Mouse (Mus musculus) MEL (cell line): Measurements from ENCODE around the gene Gm5901. TPM values are rescaled to one million over a fixed set of nuclear protein-coding genes. Genes with fewer than 3 reads are reported as not detected.

Experiments used
- DNase-seq: peaks from one replicate; pipeline ENCODE4 v3.0.0; 2011; ENCODE audit warnings: low read depth, low spot score
- H3K27ac ChIP-seq: 2 replicates; pipeline ENCODE4 v1.5.1; 2012; ENCODE audit warnings: low read depth, mild to moderate bottlenecking, control low read depth, low read length, moderate library complexity; ENCODE audit not compliant: control insufficient read depth
- H3K27me3 ChIP-seq, 2 experiments: fragments of 150-350 bp in 1 of 2; sonication (generic) in 1 of 2; 2 replicates each; pipeline ENCODE4 v1.6.1; 2012; ENCODE audit warnings: low read length in 2 of 2, mild to moderate bottlenecking in 2 of 2, improper control_type of control experiment in 1 of 2, moderate library complexity in 1 of 2; ENCODE audit not compliant: insufficient read depth in 2 of 2, control insufficient read depth in 1 of 2
- H3K36me3 ChIP-seq, 2 experiments: 2 replicates each; pipeline ENCODE4 v1.6.1; 2012 to 2014; ENCODE audit warnings: low read length in 2 of 2, improper control_type of control experiment in 1 of 2, inconsistent platforms in 1 of 2, mild to moderate bottlenecking in 1 of 2; ENCODE audit not compliant: insufficient read depth in 2 of 2, control insufficient read depth in 1 of 2
- H3K4me1 ChIP-seq, 2 experiments: fragments of 150-350 bp in 1 of 2; sonication (generic) in 1 of 2; 2 replicates each; pipeline ENCODE4 v1.6.1; 2012; ENCODE audit warnings: low read length in 2 of 2, improper control_type of control experiment in 1 of 2, mild to moderate bottlenecking in 1 of 2; ENCODE audit not compliant: insufficient read depth in 2 of 2, control insufficient read depth in 1 of 2
- H3K4me3 ChIP-seq, 2 experiments: fragments of 150-350 bp in 1 of 2; sonication (generic) in 1 of 2; 2 replicates each; pipeline ENCODE4 v1.5.1; 2012; ENCODE audit warnings: low read depth in 2 of 2, low read length in 2 of 2, mild to moderate bottlenecking in 2 of 2, moderate library complexity in 2 of 2, control low read depth in 1 of 2, improper control_type of control experiment in 1 of 2; ENCODE audit not compliant: control insufficient read depth in 1 of 2, insufficient read depth in 1 of 2
- H3K79me2 ChIP-seq: 2 replicates; pipeline ENCODE4 v1.6.1; 2012; ENCODE audit warnings: mild to moderate bottlenecking, low read length, moderate library complexity; ENCODE audit not compliant: control insufficient read depth, poor library complexity, insufficient read depth
- H3K9ac ChIP-seq: 2 replicates; pipeline ENCODE4 v1.6.1; 2012; ENCODE audit warnings: low read depth, mild to moderate bottlenecking, control low read depth, low read length, moderate library complexity; ENCODE audit not compliant: control insufficient read depth, poor library complexity, severe bottlenecking
- H3K9me3 ChIP-seq: fragments of 150-350 bp; sonication (generic); replicated peaks from 2 replicates; pipeline ENCODE4 v1.6.1; 2012; ENCODE audit warnings: mild to moderate bottlenecking, low read length, improper control_type of control experiment, moderate library complexity; ENCODE audit not compliant: insufficient read depth
- CTCF ChIP-seq, 3 experiments: IDR thresholded peaks in 2 of 3; conservative IDR thresholded peaks in 1 of 3; 2 replicates each; pipeline ENCODE4 v1.5.1; 2011 to 2012; ENCODE audit warnings: low read length in 3 of 3, low read depth in 2 of 3, mild to moderate bottlenecking in 2 of 3, improper control_type of control experiment in 1 of 3, inconsistent platforms in 1 of 3, mixed read lengths in 1 of 3, moderate library complexity in 1 of 3; ENCODE audit not compliant: control insufficient read depth in 1 of 3, insufficient read depth in 1 of 3, poor library complexity in 1 of 3, severe bottlenecking in 1 of 3
- ELF1 ChIP-seq: IDR thresholded peaks from 2 replicates; pipeline ENCODE4 v1.6.1; 2014; ENCODE audit warnings: low read depth, mild to moderate bottlenecking, inconsistent platforms, low read length, improper control_type of control experiment, moderate library complexity
- EP300 ChIP-seq, 2 experiments: IDR thresholded peaks; 2 replicates each; pipeline ENCODE4 v1.6.1; 2011; ENCODE audit warnings: improper control_type of control experiment in 2 of 2, low read length in 2 of 2, low read depth in 1 of 2, mild to moderate bottlenecking in 1 of 2
- ETS1 ChIP-seq: IDR thresholded peaks from 2 replicates; pipeline ENCODE4 v1.6.1; 2012; ENCODE audit warnings: low read depth, mild to moderate bottlenecking, inconsistent platforms, low read length, improper control_type of control experiment, moderate library complexity
- GABPA ChIP-seq: IDR thresholded peaks from 2 replicates; pipeline ENCODE4 v1.6.1; 2012; ENCODE audit warnings: low read depth, mild to moderate bottlenecking, inconsistent platforms, low read length, improper control_type of control experiment, moderate library complexity
- GATA1 ChIP-seq: IDR thresholded peaks from 2 replicates; pipeline ENCODE4 v1.6.1; 2011; ENCODE audit warnings: low read depth, low read length, improper control_type of control experiment
- HCFC1 ChIP-seq: IDR thresholded peaks from 2 replicates; pipeline ENCODE4 v1.6.1; 2012; ENCODE audit warnings: low read depth, mild to moderate bottlenecking, inconsistent platforms, low read length, improper control_type of control experiment, moderate library complexity
- JUND ChIP-seq: IDR thresholded peaks from 2 replicates; pipeline ENCODE4 v1.6.1; 2011; ENCODE audit warnings: low read depth, mild to moderate bottlenecking, improper control_type of control experiment, low read length
- KAT2A ChIP-seq: conservative IDR thresholded peaks from 2 replicates; pipeline ENCODE4 v1.6.1; 2012; ENCODE audit warnings: low read depth, low read length, improper control_type of control experiment, inconsistent platforms
- MAFK ChIP-seq: IDR thresholded peaks from 2 replicates; pipeline ENCODE4 v1.6.1; 2011; ENCODE audit warnings: low read depth, mild to moderate bottlenecking, low read length, improper control_type of control experiment, borderline replicate concordance
- MAX ChIP-seq: IDR thresholded peaks from 2 replicates; pipeline ENCODE4 v1.6.1; 2011; ENCODE audit warnings: low read length, improper control_type of control experiment
- MAZ ChIP-seq: IDR thresholded peaks from 2 replicates; pipeline ENCODE4 v1.6.1; 2012; ENCODE audit warnings: low read depth, mild to moderate bottlenecking, inconsistent platforms, low read length, improper control_type of control experiment
- MXI1 ChIP-seq: IDR thresholded peaks from 2 replicates; pipeline ENCODE4 v1.6.1; 2011; ENCODE audit warnings: mild to moderate bottlenecking, low read depth, low read length, improper control_type of control experiment
- MYC ChIP-seq: IDR thresholded peaks from 2 replicates; pipeline ENCODE4 v1.6.1; 2011; ENCODE audit warnings: low read depth, mild to moderate bottlenecking, low read length, improper control_type of control experiment, moderate library complexity
- NELFE ChIP-seq: IDR thresholded peaks from 2 replicates; pipeline ENCODE4 v1.6.1; 2011; ENCODE audit warnings: low read depth, low read length, improper control_type of control experiment
- NRF1 ChIP-seq: IDR thresholded peaks from 2 replicates; pipeline ENCODE4 v1.6.1; 2014; ENCODE audit warnings: low read depth, mild to moderate bottlenecking, inconsistent platforms, low read length, improper control_type of control experiment, moderate library complexity; ENCODE audit not compliant: poor library complexity, insufficient read depth, severe bottlenecking
- POLR2AphosphoS2 ChIP-seq: IDR thresholded peaks from 2 replicates; pipeline ENCODE4 v1.6.1; 2011; ENCODE audit warnings: low read length, improper control_type of control experiment
- POLR2AphosphoS5 ChIP-seq: IDR thresholded peaks from 2 replicates; pipeline ENCODE4 v1.6.1; 2012; ENCODE audit warnings: low read depth, borderline replicate concordance, mild to moderate bottlenecking, inconsistent platforms, low read length, moderate library complexity, mixed read lengths
- RAD21 ChIP-seq: IDR thresholded peaks from 2 replicates; pipeline ENCODE4 v1.6.1; 2011; ENCODE audit warnings: mild to moderate bottlenecking, low read depth, low read length, improper control_type of control experiment
- RCOR1 ChIP-seq: IDR thresholded peaks from 2 replicates; pipeline ENCODE4 v1.6.1; 2012; ENCODE audit warnings: low read depth, mild to moderate bottlenecking, inconsistent platforms, low read length, improper control_type of control experiment
- SIN3A ChIP-seq: IDR thresholded peaks from 2 replicates; pipeline ENCODE4 v1.6.1; 2012; ENCODE audit warnings: low read length, improper control_type of control experiment, inconsistent platforms
- SMC3 ChIP-seq: IDR thresholded peaks from 2 replicates; pipeline ENCODE4 v1.6.1; 2011; ENCODE audit warnings: low read depth, low read length, improper control_type of control experiment
- TCF12 ChIP-seq: IDR thresholded peaks from 2 replicates; pipeline ENCODE4 v1.6.1; 2014; ENCODE audit warnings: low read depth, mild to moderate bottlenecking, inconsistent platforms, low read length, improper control_type of control experiment, moderate library complexity
- UBTF ChIP-seq: IDR thresholded peaks from 2 replicates; pipeline ENCODE4 v1.6.1; 2012; ENCODE audit warnings: low read depth, mild to moderate bottlenecking, inconsistent platforms, low read length, improper control_type of control experiment, moderate library complexity, borderline replicate concordance; ENCODE audit not compliant: insufficient read depth
- USF2 ChIP-seq, 2 experiments: IDR thresholded peaks; 2 replicates each; pipeline ENCODE4 v1.6.1; 2011 to 2012; ENCODE audit warnings: improper control_type of control experiment in 2 of 2, low read length in 2 of 2, borderline replicate concordance in 1 of 2, inconsistent platforms in 1 of 2, low read depth in 1 of 2, mild to moderate bottlenecking in 1 of 2; ENCODE audit not compliant: insufficient read depth in 1 of 2
- ZKSCAN1 ChIP-seq: IDR thresholded peaks from 2 replicates; pipeline ENCODE4 v1.6.1; 2012; ENCODE audit warnings: low read depth, mild to moderate bottlenecking, inconsistent platforms, low read length, improper control_type of control experiment, moderate library complexity
- ZMIZ1 ChIP-seq: IDR thresholded peaks from 2 replicates; pipeline ENCODE4 v1.6.1; 2012; ENCODE audit warnings: low read depth, mild to moderate bottlenecking, inconsistent platforms, low read length, improper control_type of control experiment, moderate library complexity
- ZNF384 ChIP-seq: IDR thresholded peaks from 2 replicates; pipeline ENCODE4 v1.6.1; 2012; ENCODE audit warnings: low read depth, mild to moderate bottlenecking, inconsistent platforms, low read length, improper control_type of control experiment
- polyA plus RNA-seq, 2 experiments: library from polyadenylated mRNA; stranded (reverse) in 1 of 2; unstranded in 1 of 2; fragments of >175 nt in 1 of 2; fragments of >200 nt in 1 of 2; gene quantifications; 2 replicates each; pipeline versions ENCODE4 v1.2.1 to v1.2.4; 2012; ENCODE audit warnings: low replicate concordance in 2 of 2, low read depth in 1 of 2; ENCODE audit not compliant: insufficient read length in 2 of 2, insufficient read depth in 1 of 2, missing spikeins in 1 of 2
- total RNA-seq: library from RNA; depleted of rRNA; stranded (reverse); fragments of 300-350 nt; gene quantifications from 2 replicates; pipeline ENCODE4 v1.2.3, GENCODE M21; 2012

The Gm5901 gene
- total and polyA plus RNA-seq, 3 experiments, result 0.31 to 1.7 TPM; not detected in 1

- no peak for DNase-seq
- Histone ChIP-seq H3K27ac (no peak overlapping the region), H3K27me3 (no peaks in the 10 kb centered on the region), H3K4me3 (no peak overlapping the region), H3K36me3 (no peaks in the 10 kb centered on the region), H3K9ac (no peak overlapping the region), H3K9me3 (no peaks in the 10 kb centered on the region), H3K79me2 (no peaks in the 10 kb centered on the region), H3K4me1 (no peaks in the 10 kb centered on the region)
- no peak for TF ChIP-seq TCF12
- no peak for TF ChIP-seq GATA1
- TF ChIP-seq MYC, result no peak
- no peak for TF ChIP-seq RCOR1
- TF ChIP-seq MAFK, result no peak
- TF ChIP-seq SIN3A, result no peak
- no peak for TF ChIP-seq ZNF384
- no peak for TF ChIP-seq ELF1
- TF ChIP-seq SMC3, result no peak
- TF ChIP-seq CTCF (IDR thresholded peaks at IDR 0.05 in 2 of 3, conservative IDR thresholded peaks at IDR 0.05 in 1 of 3; ENCODE audit: control insufficient read depth in 1 of 3, insufficient read depth in 1 of 3, low read depth in 2 of 3, low read length in 3 of 3, poor library complexity in 1 of 3, severe bottlenecking in 1 of 3), result no peak
- TF ChIP-seq USF2 (IDR thresholded peaks at IDR 0.05; ENCODE audit: borderline replicate concordance in 1 of 2, insufficient read depth in 1 of 2, low read depth in 1 of 2, low read length in 2 of 2), result no peak
- no peak for TF ChIP-seq JUND
- no peak for TF ChIP-seq POLR2AphosphoS5
- no peak for TF ChIP-seq ETS1
- TF ChIP-seq MAX, result no peak
- no peak for TF ChIP-seq POLR2AphosphoS2
- TF ChIP-seq NELFE, result no peak
- no peak for TF ChIP-seq EP300 (IDR thresholded peaks at IDR 0.05; ENCODE audit: low read depth in 1 of 2, low read length in 2 of 2)
- TF ChIP-seq KAT2A, result no peak
- no peak for TF ChIP-seq RAD21
- TF ChIP-seq, all 39 proteins: peak for 0
Measured at GRCm38 (mm10) chr7:105424368-105424767, 49.5 kb downstream of the Gm5901 start.

- H3K9ac ChIP-seq, result no peak within 1 kb of the TSS
- H3K27ac ChIP-seq, result no peak within 1 kb of the TSS
- TF ChIP-seq POLR2AphosphoS5 (no peak), ZNF384 (no peak), JUND (no peak), TCF12 (no peak), UBTF (no peak), ETS1 (no peak), MXI1 (no peak), ZKSCAN1 (no peak), RCOR1 (no peak), HCFC1 (no peak), USF2 (IDR thresholded peaks at IDR 0.05; ENCODE audit: borderline replicate concordance in 1 of 2, insufficient read depth in 1 of 2, low read depth in 1 of 2, low read length in 2 of 2) (no peak), NRF1 (no peak), POLR2AphosphoS2 (no peak), MAX (no peak), MYC (no peak), ZMIZ1 (no peak), GABPA (no peak), GATA1 (no peak), EP300 (IDR thresholded peaks at IDR 0.05; ENCODE audit: low read depth in 1 of 2, low read length in 2 of 2) (no peak), MAZ (no peak)
- H3K27me3 ChIP-seq, result no peaks in the 10 kb centered on the region; a peak in 1 of 4 replicates
- H3K79me2 ChIP-seq, result no peaks in the 10 kb centered on the region
- DNase-seq, result no peak
- no peak within 1 kb of the TSS for H3K4me3 ChIP-seq
- no peaks in the 10 kb centered on the region for H3K4me1 ChIP-seq
- no peaks in the 10 kb centered on the region for H3K9me3 ChIP-seq
- H3K36me3 ChIP-seq, result no peaks in the 10 kb centered on the region
Measured at GRCm38 (mm10) chr7:105425424-105426043, 50.7 kb downstream of the Gm5901 start, which contains the start of gene Cckbr. Gene Cckbr (plus strand): TSS chr7:105425731.
